Mouse (Mus musculus) liver, adult 2 months (tissue): ENCODE results near the gene Camkv.

Source experiments
- CTCF ChIP-seq: fragments of 200-500 bp; IDR thresholded peaks from 2 replicates; pipeline ENCODE4 v1.5.1; 2011; ENCODE audit warnings: low read depth, low read length, control low read depth
- POLR2A ChIP-seq: fragments of 200-500 bp; IDR thresholded peaks from 2 replicates; pipeline ENCODE4 v1.6.1; 2011; ENCODE audit warnings: low read length, control low read depth; ENCODE audit not compliant: insufficient read depth; ENCODE audit errors: extremely low read depth

- peak; percentile 83 for TF ChIP-seq CTCF
- TF ChIP-seq POLR2A, result no peak
These were observed 30.7 kb upstream of the Camkv start for GRCm38 (mm10) chr9:107904726-107905125.
